Mouse (Mus musculus): Measurements from ENCODE around the gene Kcnmb2. TPM values are rescaled to one million over a fixed set of nuclear protein-coding genes. Genes with fewer than 3 reads are reported as not detected.

Kcnmb2 gene
- polyA plus RNA-seq, 1 experiment from 2014 or later: 4.7 TPM

- Histone ChIP-seq H3K9ac (replicated peaks; ENCODE audit: low read depth, low read length) (no peak overlapping the region), H3K4me2 (replicated peaks; ENCODE audit: low read depth, low read length) (no peak overlapping the region), H3K27ac (ENCODE audit: low read length) (no peak overlapping the region), H3K36me3 (ENCODE audit: control insufficient read depth, insufficient read depth, low read length) (no peaks in the 10 kb centered on the region), H3K4me1 (ENCODE audit: control insufficient read depth, insufficient read depth, low read length) (no peaks in the 10 kb centered on the region), H3K9me3 (ENCODE audit: control insufficient read depth, low read depth, low read length) (no peaks in the 10 kb centered on the region), H3K27me3 (ENCODE audit: control insufficient read depth, insufficient read depth, low read length) (no peaks in the 10 kb centered on the region), H3K4me3 (ENCODE audit: low read depth, low read length) (no peak overlapping the region)
- no peak for ATAC-seq (ENCODE audit: insufficient number of reproducible peaks, insufficient read depth, low FRiP score, low read depth)
- 42% methylated on average over 1 of the region's 1 CpGs for WGBS
These were observed 228.4 kb downstream of the Kcnmb2 start for GRCm38 (mm10) chr3:32130696-32131095.

DNA sequence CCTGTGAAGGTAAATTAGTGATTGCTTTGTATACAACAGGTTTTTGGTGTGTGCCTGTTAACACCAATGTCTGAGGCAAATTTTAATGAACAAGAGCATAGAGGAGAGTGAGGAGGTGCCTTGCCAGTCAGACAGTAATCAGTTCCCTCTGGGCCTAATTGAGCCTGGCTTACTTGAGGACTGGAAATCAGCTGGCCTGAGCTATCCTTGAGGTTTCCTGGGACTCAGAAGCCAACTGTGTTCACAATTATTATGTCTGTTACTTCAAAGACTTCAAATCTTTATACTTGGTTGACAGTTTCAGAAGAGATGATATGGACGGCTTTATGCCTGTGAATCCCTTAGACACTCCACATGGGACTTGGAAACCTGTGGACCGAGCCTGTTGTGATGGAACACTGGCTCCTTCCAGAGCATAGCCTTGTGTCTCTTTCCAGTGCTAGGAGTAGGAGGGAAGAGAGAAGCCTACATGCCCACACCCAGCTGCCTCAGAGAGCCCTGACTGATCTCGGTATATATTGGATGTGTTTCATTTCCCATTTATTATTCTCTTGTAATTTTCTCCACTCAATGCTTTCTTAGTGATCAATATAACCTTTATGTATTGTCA, 230.2 kb downstream of the Kcnmb2 start:
- no peak overlapping the region for H3K4me3 ChIP-seq (ENCODE audit: low read depth, low read length)
- H3K4me1 ChIP-seq (ENCODE audit: control insufficient read depth, insufficient read depth, low read length): no peaks in the 10 kb centered on the region
- 84% methylated on average over 3 of the region's 3 CpGs for WGBS
- H3K4me2 ChIP-seq (replicated peaks; ENCODE audit: low read depth, low read length): no peak overlapping the region
- no peak overlapping the region for H3K27ac ChIP-seq (ENCODE audit: low read length)
- H3K9ac ChIP-seq (replicated peaks; ENCODE audit: low read depth, low read length): no peak overlapping the region
- no peaks in the 10 kb centered on the region for H3K36me3 ChIP-seq (ENCODE audit: control insufficient read depth, insufficient read depth, low read length)
- no peaks in the 10 kb centered on the region for H3K27me3 ChIP-seq (ENCODE audit: control insufficient read depth, insufficient read depth, low read length)
- ATAC-seq (ENCODE audit: insufficient number of reproducible peaks, insufficient read depth, low FRiP score, low read depth): no peak
- no peaks in the 10 kb centered on the region for H3K9me3 ChIP-seq (ENCODE audit: control insufficient read depth, low read depth, low read length)

DNA sequence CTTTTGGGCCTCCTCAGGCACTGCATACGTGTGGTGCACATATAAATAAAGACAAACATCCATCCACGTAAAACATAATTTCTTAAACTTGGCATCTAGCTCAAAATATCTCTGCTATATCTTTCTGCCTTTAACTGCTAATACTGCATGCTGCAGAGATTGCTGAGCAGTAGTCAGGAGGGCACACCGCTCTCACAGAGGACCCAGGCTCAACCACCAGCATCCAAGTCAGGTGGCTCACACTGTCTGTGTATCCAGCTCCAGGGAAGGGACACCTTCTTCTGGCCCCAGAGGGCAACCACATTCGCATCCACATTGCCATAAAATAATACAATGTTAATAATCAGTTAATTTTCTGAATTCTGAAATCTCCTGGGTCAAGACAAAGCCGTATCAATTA, 241.9 kb downstream of the Kcnmb2 start:
- Histone ChIP-seq H3K27me3 (ENCODE audit: control insufficient read depth, insufficient read depth, low read length) (no peaks in the 10 kb centered on the region), H3K4me3 (ENCODE audit: low read depth, low read length) (no peak overlapping the region), H3K4me2 (replicated peaks; ENCODE audit: low read depth, low read length) (no peak overlapping the region), H3K27ac (ENCODE audit: low read length) (no peak overlapping the region), H3K36me3 (ENCODE audit: control insufficient read depth, insufficient read depth, low read length) (no peaks in the 10 kb centered on the region), H3K9ac (replicated peaks; ENCODE audit: low read depth, low read length) (no peak overlapping the region), H3K4me1 (ENCODE audit: control insufficient read depth, insufficient read depth, low read length) (no peaks in the 10 kb centered on the region), H3K9me3 (ENCODE audit: control insufficient read depth, low read depth, low read length) (no peaks in the 10 kb centered on the region)
- no peak for ATAC-seq (ENCODE audit: insufficient number of reproducible peaks, insufficient read depth, low FRiP score, low read depth)
- 86% methylated on average over 5 of the region's 5 CpGs for WGBS

GRCm38 (mm10) chr3:32144655-32145054, 242.3 kb downstream of the Kcnmb2 start:
- WGBS: 52% methylated on average over 3 of the region's 3 CpGs
- H3K9me3 ChIP-seq (ENCODE audit: control insufficient read depth, low read depth, low read length): no peaks in the 10 kb centered on the region
- ATAC-seq (ENCODE audit: insufficient number of reproducible peaks, insufficient read depth, low FRiP score, low read depth): no peak

GRCm38 (mm10) chr3:32147739-32148138, 245.4 kb downstream of the Kcnmb2 start:
- Histone ChIP-seq H3K9me3 (ENCODE audit: control insufficient read depth, low read depth, low read length) (no peaks in the 10 kb centered on the region), H3K4me1 (ENCODE audit: control insufficient read depth, insufficient read depth, low read length) (no peaks in the 10 kb centered on the region), H3K36me3 (ENCODE audit: control insufficient read depth, insufficient read depth, low read length) (no peaks in the 10 kb centered on the region), H3K4me2 (replicated peaks; ENCODE audit: low read depth, low read length) (no peak overlapping the region), H3K9ac (replicated peaks; ENCODE audit: low read depth, low read length) (no peak overlapping the region), H3K27me3 (ENCODE audit: control insufficient read depth, insufficient read depth, low read length) (no peaks in the 10 kb centered on the region), H3K4me3 (ENCODE audit: low read depth, low read length) (no peak overlapping the region), H3K27ac (ENCODE audit: low read length) (no peak overlapping the region)
- no peak for ATAC-seq (ENCODE audit: insufficient number of reproducible peaks, insufficient read depth, low FRiP score, low read depth)
- WGBS: 87% methylated on average over 4 of the region's 4 CpGs

More at GRCm38 (mm10) chr3:32144655-32145054, 242.3 kb downstream of the Kcnmb2 start:
- Histone ChIP-seq H3K4me2 (replicated peaks; ENCODE audit: low read depth, low read length) (no peak overlapping the region), H3K4me1 (ENCODE audit: control insufficient read depth, insufficient read depth, low read length) (no peaks in the 10 kb centered on the region), H3K4me3 (ENCODE audit: low read depth, low read length) (no peak overlapping the region), H3K27me3 (ENCODE audit: control insufficient read depth, insufficient read depth, low read length) (no peaks in the 10 kb centered on the region), H3K36me3 (ENCODE audit: control insufficient read depth, insufficient read depth, low read length) (no peaks in the 10 kb centered on the region), H3K9ac (replicated peaks; ENCODE audit: low read depth, low read length) (no peak overlapping the region), H3K27ac (ENCODE audit: low read length) (no peak overlapping the region)

- no peak for ATAC-seq (ENCODE audit: insufficient number of reproducible peaks, insufficient read depth, low FRiP score, low read depth)
These were observed 247.7 kb downstream of the Kcnmb2 start for GRCm38 (mm10) chr3:32149851-32150570.

DNA sequence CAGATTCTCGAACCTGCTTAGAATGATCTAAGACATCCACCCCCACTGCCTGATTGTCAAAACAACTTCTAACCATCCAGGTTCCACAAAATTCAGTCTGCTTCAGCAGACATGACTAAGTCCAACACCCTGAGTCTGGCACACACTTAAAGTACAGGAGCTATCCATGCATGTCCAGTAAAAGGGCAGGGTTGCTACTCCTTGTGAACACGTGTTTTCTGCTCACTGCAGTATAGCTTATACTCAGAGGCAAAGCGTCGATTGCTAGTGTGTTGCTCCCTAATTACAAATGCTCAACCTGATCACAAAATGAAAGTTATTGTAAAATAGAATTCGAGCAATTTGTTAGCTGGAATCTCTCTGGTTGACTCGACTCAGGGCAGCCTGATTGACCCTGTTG, 278.2 kb downstream of the Kcnmb2 start:
- H3K9me3 ChIP-seq (ENCODE audit: control insufficient read depth, low read depth, low read length): no peaks in the 10 kb centered on the region
- no peak overlapping the region for H3K4me2 ChIP-seq (replicated peaks; ENCODE audit: low read depth, low read length)
- H3K36me3 ChIP-seq (ENCODE audit: control insufficient read depth, insufficient read depth, low read length): no peaks in the 10 kb centered on the region
- no peak overlapping the region for H3K27ac ChIP-seq (ENCODE audit: low read length)
- no peak overlapping the region for H3K4me3 ChIP-seq (ENCODE audit: low read depth, low read length)
- ATAC-seq (ENCODE audit: insufficient number of reproducible peaks, insufficient read depth, low FRiP score, low read depth): no peak
- no peaks in the 10 kb centered on the region for H3K27me3 ChIP-seq (ENCODE audit: control insufficient read depth, insufficient read depth, low read length)
- 64% methylated on average over 6 of the region's 6 CpGs for WGBS
- H3K9ac ChIP-seq (replicated peaks; ENCODE audit: low read depth, low read length): no peak overlapping the region
- 0 out of 2 replicates have a peak, but pooled peaks cover under 1% of the 10 kb centered on the region for H3K4me1 ChIP-seq (ENCODE audit: control insufficient read depth, insufficient read depth, low read length)

More at GRCm38 (mm10) chr3:32149851-32150570, 247.7 kb downstream of the Kcnmb2 start:
- Histone ChIP-seq H3K4me1 (ENCODE audit: control insufficient read depth, insufficient read depth, low read length) (no peaks in the 10 kb centered on the region), H3K4me2 (replicated peaks; ENCODE audit: low read depth, low read length) (no peak overlapping the region), H3K9ac (replicated peaks; ENCODE audit: low read depth, low read length) (no peak overlapping the region), H3K4me3 (ENCODE audit: low read depth, low read length) (no peak overlapping the region), H3K36me3 (ENCODE audit: control insufficient read depth, insufficient read depth, low read length) (no peaks in the 10 kb centered on the region), H3K27ac (ENCODE audit: low read length) (no peak overlapping the region), H3K9me3 (ENCODE audit: control insufficient read depth, low read depth, low read length) (no peaks in the 10 kb centered on the region), H3K27me3 (ENCODE audit: control insufficient read depth, insufficient read depth, low read length) (no peaks in the 10 kb centered on the region)
- WGBS: 78% methylated on average over 14 of the region's 14 CpGs

DNA sequence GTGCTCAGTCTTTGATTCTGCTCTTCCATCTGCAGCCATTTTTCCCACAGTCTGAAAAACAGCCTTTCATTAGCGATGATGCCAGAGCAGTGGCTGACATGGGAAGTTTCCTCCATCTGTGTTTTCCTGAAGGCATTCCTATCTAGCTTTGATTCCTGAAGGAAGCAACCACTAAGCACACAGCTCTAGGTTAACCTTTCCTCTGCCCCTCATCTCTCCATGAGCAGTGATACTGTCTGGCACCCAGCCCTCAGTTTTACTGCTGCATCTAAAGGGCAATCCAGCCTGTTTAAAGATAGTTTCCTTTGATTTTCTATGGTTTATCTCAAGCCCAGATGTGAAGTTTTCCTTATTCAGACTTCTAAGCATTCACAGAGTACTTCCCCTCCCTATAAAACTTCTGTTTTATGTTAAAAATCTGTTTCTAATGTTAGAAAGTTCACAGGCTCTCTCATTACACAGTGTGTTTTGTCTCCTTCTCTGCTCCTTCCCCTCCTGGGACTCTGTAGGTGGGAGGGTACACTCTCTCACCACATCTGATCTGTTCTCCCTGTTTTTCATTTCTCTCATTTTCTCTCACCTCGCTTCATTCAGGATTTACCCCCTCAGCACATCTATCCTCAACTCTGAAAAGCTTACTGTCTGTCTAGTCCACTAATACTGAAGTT, 283.7 kb downstream of the Kcnmb2 start:
- no peak overlapping the region for H3K9ac ChIP-seq (replicated peaks; ENCODE audit: low read depth, low read length)
- H3K4me3 ChIP-seq (ENCODE audit: low read depth, low read length): no peak overlapping the region
- no peaks in the 10 kb centered on the region for H3K27me3 ChIP-seq (ENCODE audit: control insufficient read depth, insufficient read depth, low read length)
- no peaks in the 10 kb centered on the region for H3K9me3 ChIP-seq (ENCODE audit: control insufficient read depth, low read depth, low read length)
- 0 out of 2 replicates have a peak overlapping the region, but pooled peaks have one; percentile 4 for H3K27ac ChIP-seq (ENCODE audit: low read length)
- H3K4me2 ChIP-seq (replicated peaks; ENCODE audit: low read depth, low read length): no peak overlapping the region
- H3K4me1 ChIP-seq (ENCODE audit: control insufficient read depth, insufficient read depth, low read length): 0 out of 2 replicates have a peak, but pooled peaks cover 3% of the 10 kb centered on the region
- ATAC-seq (ENCODE audit: insufficient number of reproducible peaks, insufficient read depth, low FRiP score, low read depth): no peak
- H3K36me3 ChIP-seq (ENCODE audit: control insufficient read depth, insufficient read depth, low read length): no peaks in the 10 kb centered on the region
- WGBS: 68% methylated on average over 2 of the region's 2 CpGs

All from stomach, embryonic 14.5 days (tissue).